Comparison of ENCODE assay signal across 12 mouse cellular contexts in the genomic region with DNA sequence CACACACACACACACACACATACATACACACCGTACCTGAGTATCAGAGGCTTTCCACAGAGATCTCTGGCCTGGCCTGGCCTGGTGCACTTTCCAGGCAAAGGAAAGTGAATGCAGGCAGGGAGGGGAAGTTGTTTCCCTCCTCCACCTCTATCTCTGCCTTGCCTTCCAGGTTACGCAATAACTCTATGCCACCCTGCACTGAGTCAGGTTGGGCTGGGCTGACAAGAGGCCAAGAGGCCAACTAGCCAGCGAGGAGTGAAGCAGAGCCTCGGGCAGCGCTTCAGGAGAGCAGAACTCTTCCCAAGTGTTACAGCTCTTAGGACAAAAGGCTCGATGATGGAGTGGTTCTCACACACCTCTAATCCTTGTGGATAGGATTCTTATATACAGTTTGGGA.
A peak's percentile ranks its signal among the peaks of the same experiment; 100 is the strongest.
DNase-seq lines count a peak whose midpoint lies in the region.
"Had no signal": no experiment of that assay in that cellular context is flagged by ENCODE, and none has a peak within 500 bp of the region (broad histone marks: within the 10 kb centered on the region; RNA-seq: fewer than 3 reads in every experiment).

No protein-coding gene starts in this region.

- DNase-seq in heart, adult 8-10 months (ENCODE audit: low spot score) = peak; percentile 7
- DNase-seq in heart, postnatal 36 days = no peak
- DNase-seq in lung, adult 18-20 months = peak; percentile 3 to 13
- no peak for DNase-seq in lung, postnatal 14 days
- DNase-seq in 416B (ENCODE audit: low read depth) = peak; percentile 10
- DNase-seq in adrenal gland, postnatal 25 days = peak; percentile 16
- no peak for DNase-seq in thymus, postnatal 4 days
- DNase-seq: cerebellum, postnatal 10 days; embryo, embryonic 11 days; gastrocnemius, postnatal 10 days; lung, postnatal 10 days; right cerebral cortex, postnatal 25 days had no signal

- intact Hi-C loops in heart, postnatal 36 days (cut with DNase I) = loop anchor here (10.0 kb wide), 1 partner anchor 481 kb away; no protein-coding TSS in a partner anchor

Comparison
In these comparisons a context has a peak if more than half of its experiments do, and no peak if none do; other contexts are left out.
1. DNase-seq: peak in heart, adult 8-10 months (single experiment), lung, adult 18-20 months (2 of 2), 416B (single experiment) and adrenal gland, postnatal 25 days (single experiment); none in heart, postnatal 36 days (0 of 2), lung, postnatal 14 days (single experiment) and thymus, postnatal 4 days (single experiment).